Mouse (Mus musculus) myocyte (in vitro differentiated cells): ENCODE results near the gene Ifna9. TPM values are rescaled to one million over a fixed set of nuclear protein-coding genes. Genes with fewer than 3 reads are reported as not detected.

Source experiments
- H3K27me3 ChIP-seq: one replicate; pipeline ENCODE4 v1.6.1; 2011; ENCODE audit not compliant: control insufficient read depth, insufficient read depth, insufficient read length
- H3K36me3 ChIP-seq: one replicate; pipeline ENCODE4 v1.6.1; 2011; ENCODE audit not compliant: control insufficient read depth, insufficient read depth
- H3K4me2 ChIP-seq: one replicate; pipeline ENCODE4 v1.6.1; 2011; ENCODE audit warnings: low read depth, control low read depth
- H3K4me3 ChIP-seq: one replicate; pipeline ENCODE4 v1.5.1; 2011; ENCODE audit warnings: mild to moderate bottlenecking, control low read depth, moderate library complexity
- H3K79me2 ChIP-seq: one replicate; pipeline ENCODE4 v1.6.1; 2011; ENCODE audit not compliant: control insufficient read depth, insufficient read depth
- H3ac ChIP-seq: one replicate; pipeline ENCODE4 v1.6.1; 2011; ENCODE audit not compliant: control insufficient read depth, insufficient read length
- MAX ChIP-seq: IDR thresholded peaks from one replicate; pipeline ENCODE4 v1.6.1; 2011; ENCODE audit warnings: low read depth, mild to moderate bottlenecking, control low read depth
- MYOD1 ChIP-seq, 3 experiments: IDR thresholded peaks; one replicate each; pipeline ENCODE4 v1.6.1; 2011; ENCODE audit warnings: control low read depth in 2 of 3, low read depth in 2 of 3, mild to moderate bottlenecking in 2 of 3, moderate library complexity in 1 of 3; ENCODE audit not compliant: insufficient read length in 2 of 3, control insufficient read depth in 1 of 3
- POLR2A ChIP-seq: IDR thresholded peaks from one replicate; pipeline ENCODE4 v1.6.1; 2011; ENCODE audit warnings: low read depth, mild to moderate bottlenecking, control low read depth, moderate library complexity; ENCODE audit not compliant: insufficient read length
- POLR2AphosphoS2 ChIP-seq: IDR thresholded peaks from one replicate; pipeline ENCODE4 v1.6.1; 2011; ENCODE audit warnings: low read depth, control low read depth; ENCODE audit not compliant: insufficient read length
- TCF12 ChIP-seq: IDR thresholded peaks from one replicate; pipeline ENCODE4 v1.6.1; 2011; ENCODE audit warnings: mild to moderate bottlenecking, control low read depth; ENCODE audit not compliant: poor library complexity, insufficient read depth, severe bottlenecking
- polyA plus RNA-seq: library from polyadenylated mRNA; unstranded; fragments of >200 nt; fragmentation: generic; extraction: Trizol; gene quantifications from one replicate; pipeline ENCODE4 v1.2.1, GENCODE M21; 2012; ENCODE audit warnings: missing spikeins

The Ifna9 gene
- polyA plus RNA-seq, 1 experiment: not detected

DNA sequence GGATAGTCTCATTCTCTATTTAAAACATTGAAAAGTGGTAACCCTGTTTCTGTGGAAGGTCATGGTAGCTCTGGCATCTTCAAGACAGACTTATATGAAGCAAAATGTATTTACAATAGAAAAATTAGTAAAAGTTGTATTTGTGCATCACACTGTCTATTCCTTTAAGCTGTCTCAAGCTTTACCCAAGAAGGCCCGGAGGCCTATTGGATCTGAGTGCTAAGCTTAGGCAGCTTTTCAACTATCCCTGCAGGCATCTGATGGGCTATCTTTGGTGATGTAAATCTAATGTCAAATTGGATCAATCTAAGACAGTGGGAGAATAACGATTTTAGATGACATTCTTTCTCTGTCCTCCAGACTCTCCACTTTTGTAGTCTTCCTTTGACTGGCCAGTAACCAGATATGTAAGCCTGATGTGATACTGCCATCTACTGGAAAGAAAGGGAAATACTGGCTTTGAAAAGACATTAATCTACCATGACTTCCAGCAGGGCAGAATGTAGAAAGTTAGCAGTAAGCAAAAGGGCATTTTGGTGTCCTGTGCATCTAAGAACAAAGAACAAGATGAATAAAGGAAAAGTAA, 48.4 kb downstream of the Ifna9 start:
- no peaks in the 10 kb centered on the region for H3K27me3 ChIP-seq
- TF ChIP-seq POLR2A: no peak
- no peak for TF ChIP-seq POLR2AphosphoS2
- TF ChIP-seq MAX: no peak
- no peak for TF ChIP-seq MYOD1 (IDR thresholded peaks at IDR 0.05; ENCODE audit: control insufficient read depth in 1 of 3, insufficient read length in 2 of 3, low read depth in 2 of 3)
- TF ChIP-seq TCF12: no peak
- no peak overlapping the region for H3K4me3 ChIP-seq
- H3K79me2 ChIP-seq: no peaks in the 10 kb centered on the region
- H3K36me3 ChIP-seq: no peaks in the 10 kb centered on the region
- no peak overlapping the region for H3ac ChIP-seq
- no peak overlapping the region for H3K4me2 ChIP-seq

Other genes with a start within 250 kb of the Ifna9 start
- gene Hacd4, start 153.5 kb downstream of the Ifna9 start, polyA plus RNA-seq: 2.4 TPM
- gene Ifnb1, start 69.6 kb downstream of the Ifna9 start, polyA plus RNA-seq: not detected
- not detected for gene Ifna15, start 34.1 kb downstream of the Ifna9 start, polyA plus RNA-seq
- not detected for gene Ifna14, start 20.6 kb downstream of the Ifna9 start, polyA plus RNA-seq
- not detected for gene Ifna12, start 11.0 kb upstream of the Ifna9 start, polyA plus RNA-seq
- not detected for gene C87499, start 42.0 kb upstream of the Ifna9 start, polyA plus RNA-seq
- gene Ifna13, start 52.1 kb upstream of the Ifna9 start, polyA plus RNA-seq: not detected
- gene Ifna16, start 84.5 kb upstream of the Ifna9 start, polyA plus RNA-seq: not detected
- gene Ifna2, start 91.5 kb upstream of the Ifna9 start, polyA plus RNA-seq: not detected
- gene Ifnab, start 99.0 kb upstream of the Ifna9 start, polyA plus RNA-seq: not detected
- gene Gm26566, start 129.4 kb upstream of the Ifna9 start, polyA plus RNA-seq: 2.0 TPM
- gene Klhl9, start 130.1 kb upstream of the Ifna9 start, polyA plus RNA-seq: 12.0 TPM
- gene Gm13271, start 162.5 kb upstream of the Ifna9 start, polyA plus RNA-seq: not detected
- gene Gm13283, start 167.7 kb upstream of the Ifna9 start, polyA plus RNA-seq: not detected
- gene Gm13290, start 181.4 kb upstream of the Ifna9 start, polyA plus RNA-seq: 1.0 TPM
- gene Gm13289, start 184.5 kb upstream of the Ifna9 start, polyA plus RNA-seq: not detected
- gene Gm13272, start 187.5 kb upstream of the Ifna9 start, polyA plus RNA-seq: 0.19 TPM
- gene Ifnz, start 189.7 kb upstream of the Ifna9 start, polyA plus RNA-seq: not detected
- 0.73 TPM for gene Gm13276, start 193.3 kb upstream of the Ifna9 start, polyA plus RNA-seq
- gene Gm13277, start 196.2 kb upstream of the Ifna9 start, polyA plus RNA-seq: not detected
- gene Gm13278, start 199.2 kb upstream of the Ifna9 start, polyA plus RNA-seq: not detected
- gene Gm13275, start 202.1 kb upstream of the Ifna9 start, polyA plus RNA-seq: 0.35 TPM
- gene Gm13279, start 205.0 kb upstream of the Ifna9 start, polyA plus RNA-seq: not detected
- gene Gm13285, start 207.3 kb upstream of the Ifna9 start, polyA plus RNA-seq: not detected
- 0.35 TPM for gene Gm13287, start 210.9 kb upstream of the Ifna9 start, polyA plus RNA-seq
- gene Gm13288, start 213.1 kb upstream of the Ifna9 start, polyA plus RNA-seq: 0.14 TPM
- gene Ifna7, start 223.8 kb upstream of the Ifna9 start, polyA plus RNA-seq: not detected
- not detected for gene Ifna11, start 227.6 kb upstream of the Ifna9 start, polyA plus RNA-seq
- not detected for gene Ifna6, start 235.0 kb upstream of the Ifna9 start, polyA plus RNA-seq
- gene Ifna5, start 243.1 kb upstream of the Ifna9 start, polyA plus RNA-seq: not detected
- gene Ifna4, start 249.5 kb upstream of the Ifna9 start, polyA plus RNA-seq: not detected